Mouse (Mus musculus) bone marrow, adult 2 months (tissue): ENCODE measurements around the gene Smc3.

ENCODE experiments used
- CTCF ChIP-seq: fragments of 200-500 bp; IDR thresholded peaks from 2 replicates; pipeline ENCODE4 v1.5.1; 2011; ENCODE audit warnings: low read length, control low read depth; ENCODE audit not compliant: control insufficient read depth, insufficient read depth
- POLR2A ChIP-seq: fragments of 200-500 bp; IDR thresholded peaks from 2 replicates; pipeline ENCODE4 v1.6.1; 2011; ENCODE audit warnings: low read depth, mild to moderate bottlenecking, control low read depth, low read length, borderline replicate concordance; ENCODE audit not compliant: control insufficient read depth

DNA sequence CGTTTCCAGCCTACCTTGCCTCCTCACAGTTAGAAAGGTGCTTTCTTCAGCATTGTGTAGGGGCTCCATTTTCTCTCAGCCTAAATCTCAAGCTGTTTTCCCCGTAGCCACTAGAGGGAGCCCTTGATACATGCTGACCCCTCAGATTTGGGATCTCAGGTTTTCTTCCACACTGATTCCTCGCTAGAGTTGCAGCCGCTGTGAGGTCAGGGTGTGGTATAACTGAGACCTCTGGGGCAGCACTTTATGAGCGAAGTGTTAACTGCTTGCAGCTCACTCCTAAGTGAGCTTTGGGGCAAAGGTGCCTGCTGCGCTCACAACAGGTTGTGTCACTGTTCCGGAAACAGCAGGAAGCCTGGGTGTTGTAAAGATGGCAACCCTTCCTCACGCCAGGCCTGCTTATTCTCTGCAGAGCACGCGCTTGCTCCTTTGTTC, 48.6 kb downstream of the Smc3 start:
- TF ChIP-seq CTCF (peak; percentile 55), POLR2A (no peak)
